Mouse (Mus musculus): ENCODE results near the gene Slit3.

- no peak for TF ChIP-seq GATA1 (IDR thresholded peaks at IDR 0.05; ENCODE audit: low read length)
- no peak for TF ChIP-seq TAL1 (IDR thresholded peaks at IDR 0.05; ENCODE audit: low read length)
These were observed 81.3 kb downstream of the Slit3 start for GRCm38 (mm10) chr11:35202332-35202731.
